Mouse (Mus musculus) small intestine, adult 2 months (tissue): Measurements from ENCODE around the gene Rasa3. TPM values are rescaled to one million over a fixed set of nuclear protein-coding genes. Genes with fewer than 3 reads are reported as not detected.

Experiments used
- H3K27ac ChIP-seq: fragments of 200-500 bp; 2 replicates; pipeline ENCODE4 v1.5.1; 2012; ENCODE audit warnings: low read depth, low read length, control low read depth, inconsistent platforms; ENCODE audit not compliant: insufficient read depth
- H3K27me3 ChIP-seq: fragments of 200-500 bp; 2 replicates; pipeline ENCODE4 v1.6.1; 2012; ENCODE audit warnings: mild to moderate bottlenecking, moderate library complexity, low read length, inconsistent platforms; ENCODE audit not compliant: control insufficient read depth, insufficient read depth
- H3K36me3 ChIP-seq: fragments of 200-500 bp; 2 replicates; pipeline ENCODE4 v1.6.1; 2012; ENCODE audit warnings: mild to moderate bottlenecking, low read length, control low read depth, inconsistent platforms; ENCODE audit not compliant: control insufficient read depth, insufficient read depth
- H3K4me1 ChIP-seq: fragments of 200-500 bp; 2 replicates; pipeline ENCODE4 v1.6.1; 2012; ENCODE audit warnings: low read length, inconsistent platforms, mixed read lengths; ENCODE audit not compliant: control insufficient read depth, insufficient read depth, insufficient read length
- H3K4me3 ChIP-seq: fragments of 200-500 bp; 2 replicates; pipeline ENCODE4 v1.5.1; 2012; ENCODE audit warnings: low read depth, mild to moderate bottlenecking, control low read depth, inconsistent platforms, low read length, moderate library complexity
- CTCF ChIP-seq: fragments of 200-500 bp; IDR thresholded peaks from 2 replicates; pipeline ENCODE4 v1.5.1; 2012; ENCODE audit warnings: low read depth, mild to moderate bottlenecking, control low read depth, inconsistent platforms, low read length, moderate library complexity, mixed read lengths; ENCODE audit not compliant: insufficient replicate concordance, insufficient read length; ENCODE audit errors: extremely low read depth
- POLR2A ChIP-seq: fragments of 200-500 bp; IDR thresholded peaks from 2 replicates; pipeline ENCODE4 v1.6.1; 2012; ENCODE audit warnings: low read depth, mild to moderate bottlenecking, control low read depth, inconsistent platforms, low read length, moderate library complexity
- WGBS: fragments of 180-500 bp; shearing (Covaris S2); methylation state at CpG from one replicate; pipeline ENCODE4 v1.1.7; 2018; 5-methylcytosine and 5-hydroxymethylcytosine counted together
- polyA plus RNA-seq: library from polyadenylated mRNA; depleted of rRNA; stranded (reverse); fragments of >200 nt; gene quantifications from 2 replicates; pipeline ENCODE4 v1.2.3, GENCODE M21; 2012

Rasa3 gene
- polyA plus RNA-seq, 1 experiment = 13.1 TPM

DNA sequence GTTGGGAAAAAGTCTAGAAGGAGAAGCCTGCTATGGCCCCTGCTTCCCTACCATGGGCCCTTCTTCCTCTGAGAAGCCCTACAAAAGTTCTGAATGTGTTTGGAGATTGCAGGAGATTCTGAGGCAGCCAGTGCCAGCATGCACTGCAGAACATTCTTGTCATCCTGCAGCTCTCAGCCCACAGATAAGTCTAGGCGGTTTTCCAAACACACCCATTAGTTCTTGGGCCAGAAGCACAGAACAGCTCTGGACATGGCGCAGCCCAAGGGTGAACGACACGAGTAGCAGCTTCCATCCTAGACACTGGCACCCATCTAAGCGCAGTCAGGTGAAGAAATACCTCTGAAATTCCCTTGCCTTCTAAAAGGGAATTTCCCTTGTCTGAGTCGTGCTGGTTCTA is 44.3 kb downstream of the Rasa3 start:
- Histone ChIP-seq H3K4me1 (0 out of 2 replicates have a peak, but pooled peaks cover 2% of the 10 kb centered on the region), H3K27me3 (no peaks in the 10 kb centered on the region), H3K4me3 (no peak overlapping the region), H3K27ac (no peak overlapping the region), H3K36me3 (peaks cover 11% of the 10 kb centered on the region)
- TF ChIP-seq POLR2A (no peak), CTCF (no peak)
- 91% methylated on average over 6 of the region's 6 CpGs for WGBS

GRCm38 (mm10) chr8:13632309-13632708 is 45.1 kb downstream of the Rasa3 start:
- no peak overlapping the region for H3K4me3 ChIP-seq
- H3K36me3 ChIP-seq = peaks cover 15% of the 10 kb centered on the region
- no peaks in the 10 kb centered on the region for H3K27me3 ChIP-seq
- 0 out of 2 replicates have a peak, but pooled peaks cover 2% of the 10 kb centered on the region for H3K4me1 ChIP-seq
- 86% methylated on average over 6 of the region's 6 CpGs for WGBS
- H3K27ac ChIP-seq = no peak overlapping the region
- TF ChIP-seq POLR2A (no peak), CTCF (no peak)

- Histone ChIP-seq H3K27ac (no peak overlapping the region), H3K4me1 (no peaks in the 10 kb centered on the region), H3K36me3 (peaks cover 20% of the 10 kb centered on the region), H3K4me3 (no peak overlapping the region), H3K27me3 (no peaks in the 10 kb centered on the region)
- TF ChIP-seq CTCF (no peak), POLR2A (no peak)
- 88% methylated on average over 4 of the region's 4 CpGs for WGBS
Measured at GRCm38 (mm10) chr8:13630754-13631153, 46.6 kb downstream of the Rasa3 start.

GRCm38 (mm10) chr8:13630171-13630570 is 47.2 kb downstream of the Rasa3 start:
- H3K4me3 ChIP-seq = no peak overlapping the region

GRCm38 (mm10) chr8:13629351-13630090 is 47.9 kb downstream of the Rasa3 start:
- no peaks in the 10 kb centered on the region for H3K27me3 ChIP-seq
- 93% methylated on average over 10 of the region's 10 CpGs for WGBS
- no peak for TF ChIP-seq POLR2A
- TF ChIP-seq CTCF = no peak

More at GRCm38 (mm10) chr8:13630171-13630570, 47.2 kb downstream of the Rasa3 start:
- no peaks in the 10 kb centered on the region for H3K27me3 ChIP-seq
- H3K36me3 ChIP-seq = peaks cover 20% of the 10 kb centered on the region
- no peak overlapping the region for H3K27ac ChIP-seq
- TF ChIP-seq CTCF = no peak
- TF ChIP-seq POLR2A = no peak
- 88% methylated on average over 5 of the region's 5 CpGs for WGBS
- H3K4me1 ChIP-seq = peaks cover 5% of the 10 kb centered on the region; the same call in 1 of the 2 replicates

DNA sequence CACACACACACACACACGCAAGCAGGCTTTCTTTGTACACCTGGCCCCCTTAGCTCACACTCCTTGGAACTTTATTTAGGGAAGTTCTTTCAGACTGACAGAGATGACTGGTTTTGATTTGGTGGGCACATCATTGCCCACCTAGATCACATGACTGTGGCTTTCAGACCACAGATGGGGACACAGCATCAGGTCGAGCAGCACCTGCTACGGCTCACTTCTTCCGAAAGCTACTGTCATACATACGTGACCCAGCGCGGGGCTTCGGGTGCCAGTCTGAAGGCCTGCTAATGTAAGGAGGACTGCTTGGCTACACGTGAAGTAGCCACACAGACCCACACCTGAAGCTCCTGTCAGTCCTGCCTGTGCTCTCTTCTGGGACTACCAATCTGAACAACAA is 49.3 kb downstream of the Rasa3 start:
- H3K27me3 ChIP-seq = no peaks in the 10 kb centered on the region
- no peak for TF ChIP-seq CTCF
- no peak for TF ChIP-seq POLR2A
- H3K4me3 ChIP-seq = no peak overlapping the region
- no peak overlapping the region for H3K27ac ChIP-seq
- H3K36me3 ChIP-seq = peaks cover 20% of the 10 kb centered on the region
- WGBS = 93% methylated on average over 9 of the region's 9 CpGs
- H3K4me1 ChIP-seq = peaks cover 13% of the 10 kb centered on the region

More at GRCm38 (mm10) chr8:13629351-13630090, 47.9 kb downstream of the Rasa3 start:
- Histone ChIP-seq H3K4me3 (no peak overlapping the region), H3K36me3 (peaks cover 20% of the 10 kb centered on the region), H3K27ac (no peak overlapping the region), H3K4me1 (peaks cover 8% of the 10 kb centered on the region; the same call in 1 of the 2 replicates)

GRCm38 (mm10) chr8:13627591-13627990 is 49.8 kb downstream of the Rasa3 start:
- TF ChIP-seq POLR2A (no peak), CTCF (no peak)
- H3K27ac ChIP-seq = no peak overlapping the region
- peaks cover 20% of the 10 kb centered on the region for H3K36me3 ChIP-seq
- no peak overlapping the region for H3K4me3 ChIP-seq
- 91% methylated on average over 5 of the region's 5 CpGs for WGBS
- no peaks in the 10 kb centered on the region for H3K27me3 ChIP-seq
- H3K4me1 ChIP-seq = peaks cover 13% of the 10 kb centered on the region
